In the genomic region with DNA sequence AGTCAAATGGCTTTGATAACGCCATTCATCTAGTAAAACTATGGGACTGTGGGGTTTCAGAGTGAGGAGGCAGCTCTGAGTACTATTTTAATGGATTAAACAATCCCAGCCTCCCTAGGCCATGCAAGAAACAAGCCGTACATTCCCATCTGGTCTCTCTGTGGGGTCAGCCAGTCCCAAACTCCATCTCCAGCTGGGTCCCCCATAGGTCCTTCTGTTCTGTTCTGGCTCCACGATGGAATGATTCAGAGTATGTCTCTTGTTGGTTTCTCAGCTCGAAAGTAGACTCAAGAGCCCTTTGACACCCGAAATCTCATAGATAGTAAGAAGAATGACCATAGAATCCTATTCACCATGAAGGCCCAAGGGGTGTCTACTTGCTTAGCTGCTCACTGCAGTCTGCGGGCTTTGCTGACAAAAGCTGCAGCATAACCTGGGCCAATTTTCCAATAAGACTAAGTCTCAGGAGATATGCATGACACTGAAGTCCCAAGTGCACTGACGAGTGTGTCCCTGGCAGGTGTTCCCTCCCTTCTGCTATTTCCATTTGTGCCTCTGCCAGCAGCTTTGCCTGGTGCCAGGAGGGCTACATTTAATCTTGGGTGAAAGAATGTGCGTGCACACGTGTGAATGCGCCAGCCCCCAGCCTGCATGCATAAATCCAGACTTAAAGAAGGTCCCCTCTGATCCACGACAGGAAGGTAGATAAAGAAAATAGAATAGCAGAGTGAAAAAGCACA, we compare ENCODE assay signal across 12 mouse cellular contexts.
DNase-seq lines count a peak whose midpoint lies in the region; ATAC-seq and TF ChIP-seq lines count a peak whose summit lies in the region.
"Had no signal": no experiment of that assay in that cellular context is flagged by ENCODE, and none has a peak within 500 bp of the region (broad histone marks: within the 10 kb centered on the region; RNA-seq: fewer than 3 reads in every experiment).

No protein-coding gene starts in this region.

- TF ChIP-seq POLR2A in cerebellum, adult 2 months (IDR thresholded peaks at IDR 0.05; ENCODE audit: borderline replicate concordance, insufficient read depth, low read length) = no peak

- H3K27ac ChIP-seq in embryonic facial prominence, embryonic 14.5 days (replicated peaks; ENCODE audit: low read depth, low read length) = no peak overlapping the region
- no peak overlapping the region for H3K27ac ChIP-seq in embryonic facial prominence, embryonic 10.5 days (replicated peaks)
- peak overlapping the region; percentile 91 for H3K27ac ChIP-seq in cerebellum, adult 2 months (ENCODE audit: insufficient read depth, low read length)
- H3K27ac ChIP-seq: midbrain, embryonic 12.5 days had no signal

- H3K36me3 ChIP-seq in embryonic facial prominence, embryonic 14.5 days (ENCODE audit: control insufficient read depth, insufficient read depth, low read length) = no peaks in the 10 kb centered on the region
- H3K36me3 ChIP-seq in embryonic facial prominence, embryonic 10.5 days (replicated peaks) = no peaks in the 10 kb centered on the region
- H3K36me3 ChIP-seq: midbrain, embryonic 12.5 days had no signal

- no peak overlapping the region for H3K9ac ChIP-seq in embryonic facial prominence, embryonic 14.5 days (ENCODE audit: low read depth, low read length)
- H3K9ac ChIP-seq: liver, postnatal 0 days; midbrain, embryonic 12.5 days had no signal

- TF ChIP-seq CTCF in cerebellum, adult 2 months (IDR thresholded peaks at IDR 0.05; ENCODE audit: borderline replicate concordance, insufficient read depth, low read depth, low read length) = no peak

- peak; percentile 31 for DNase-seq in embryonic facial prominence, embryonic 14.5 days (ENCODE audit: low spot score)
- no peak for DNase-seq in embryonic facial prominence, embryonic 10.5 days (ENCODE audit: low spot score)
- DNase-seq in kidney, adult 18-20 months = peak; percentile 17
- no peak for DNase-seq in kidney, postnatal 4 days
- peak; percentile 84 to 93 for DNase-seq in cerebellum, adult 2 months
- DNase-seq in heart, postnatal 10 days = peak; percentile 72
- no peak for DNase-seq in MN1 (ENCODE audit: low spot score)
- DNase-seq: adrenal gland, postnatal 25 days; liver, postnatal 0 days had no signal

- no peaks in the 10 kb centered on the region for H3K9me3 ChIP-seq in embryonic facial prominence, embryonic 14.5 days (ENCODE audit: control insufficient read depth, low read length)
- H3K9me3 ChIP-seq in embryonic facial prominence, embryonic 10.5 days = no peaks in the 10 kb centered on the region
- H3K9me3 ChIP-seq: midbrain, embryonic 12.5 days had no signal

- WGBS in embryonic facial prominence, embryonic 14.5 days = 74% methylated on average over 11 of the region's 11 CpGs
- 85% methylated on average over 11 of the region's 11 CpGs for WGBS in embryonic facial prominence, embryonic 10.5 days
- 11% methylated on average over 11 of the region's 11 CpGs for WGBS in cerebellum, adult 2 months

- no peak overlapping the region for H3K4me3 ChIP-seq in embryonic facial prominence, embryonic 14.5 days (ENCODE audit: low read depth, low read length)
- H3K4me3 ChIP-seq in embryonic facial prominence, embryonic 10.5 days = no peak overlapping the region
- no peak overlapping the region for H3K4me3 ChIP-seq in cerebellum, adult 2 months (replicated peaks; ENCODE audit: insufficient read depth, low read depth, low read length)
- H3K4me3 ChIP-seq: midbrain, embryonic 12.5 days had no signal

- intact Hi-C loops in heart, postnatal 10 days (cut with DNase I) = loop anchor here (5.0 kb wide), 1 partner anchor 312 kb away; no protein-coding TSS in a partner anchor

- H3K4me1 ChIP-seq in embryonic facial prominence, embryonic 14.5 days (ENCODE audit: control insufficient read depth, insufficient read depth, low read length) = no peaks in the 10 kb centered on the region
- peaks cover 7% of the 10 kb centered on the region; the same call in 1 of the 2 replicates for H3K4me1 ChIP-seq in embryonic facial prominence, embryonic 10.5 days
- H3K4me1 ChIP-seq in cerebellum, adult 2 months (ENCODE audit: control insufficient read depth, insufficient read depth, low read length) = peaks cover 52% of the 10 kb centered on the region

- ATAC-seq in embryonic facial prominence, embryonic 14.5 days (ENCODE audit: low read depth) = peak; percentile 58; the same call in 1 of the 2 replicates
- ATAC-seq in activated CD4-positive, CD25-positive, alpha-beta regulatory T cell, adult 4 months = no peak
- ATAC-seq: intestine, postnatal 0 days; liver, postnatal 0 days had no signal

- H3K4me2 ChIP-seq in embryonic facial prominence, embryonic 14.5 days (ENCODE audit: low read depth, low read length) = no peak overlapping the region
- H3K4me2 ChIP-seq: midbrain, embryonic 12.5 days had no signal

- H3K27me3 ChIP-seq in embryonic facial prominence, embryonic 14.5 days (replicated peaks; ENCODE audit: control insufficient read depth, insufficient read depth, low read length) = no peaks in the 10 kb centered on the region
- no peaks in the 10 kb centered on the region for H3K27me3 ChIP-seq in embryonic facial prominence, embryonic 10.5 days (replicated peaks; ENCODE audit: low read depth, poor library complexity, severe bottlenecking)
- H3K27me3 ChIP-seq in cerebellum, adult 2 months (ENCODE audit: control insufficient read depth, insufficient read depth, low read length) = no peaks in the 10 kb centered on the region

Comparison
In these comparisons a context has a peak if more than half of its experiments do, and no peak if none do; other contexts are left out.
1. DNase-seq: peak in embryonic facial prominence, embryonic 14.5 days (single experiment), kidney, adult 18-20 months (single experiment), cerebellum, adult 2 months (2 of 2) and heart, postnatal 10 days (2 of 2); none in embryonic facial prominence, embryonic 10.5 days (single experiment), kidney, postnatal 4 days (0 of 2) and MN1 (single experiment).